Mouse (Mus musculus) c-Kit-positive CD71-positive TER-119-negative erythroid progenitor cells, embryonic 14.5 days (primary cell): Measurements from ENCODE around the gene Eif6.
A peak's percentile ranks its signal among the peaks of the same experiment; 100 is the strongest.
"Not testable (repeated sequence)": the region's sequence is repeated elsewhere in the genome, so short reads cannot be mapped to it uniquely, and the experiment has no call there.

Experiments
- DNase-seq: peaks from one replicate; pipeline ENCODE4 v3.0.0-alpha.2; 2013; ENCODE audit warnings: low read depth

Gene Eif6

DNA sequence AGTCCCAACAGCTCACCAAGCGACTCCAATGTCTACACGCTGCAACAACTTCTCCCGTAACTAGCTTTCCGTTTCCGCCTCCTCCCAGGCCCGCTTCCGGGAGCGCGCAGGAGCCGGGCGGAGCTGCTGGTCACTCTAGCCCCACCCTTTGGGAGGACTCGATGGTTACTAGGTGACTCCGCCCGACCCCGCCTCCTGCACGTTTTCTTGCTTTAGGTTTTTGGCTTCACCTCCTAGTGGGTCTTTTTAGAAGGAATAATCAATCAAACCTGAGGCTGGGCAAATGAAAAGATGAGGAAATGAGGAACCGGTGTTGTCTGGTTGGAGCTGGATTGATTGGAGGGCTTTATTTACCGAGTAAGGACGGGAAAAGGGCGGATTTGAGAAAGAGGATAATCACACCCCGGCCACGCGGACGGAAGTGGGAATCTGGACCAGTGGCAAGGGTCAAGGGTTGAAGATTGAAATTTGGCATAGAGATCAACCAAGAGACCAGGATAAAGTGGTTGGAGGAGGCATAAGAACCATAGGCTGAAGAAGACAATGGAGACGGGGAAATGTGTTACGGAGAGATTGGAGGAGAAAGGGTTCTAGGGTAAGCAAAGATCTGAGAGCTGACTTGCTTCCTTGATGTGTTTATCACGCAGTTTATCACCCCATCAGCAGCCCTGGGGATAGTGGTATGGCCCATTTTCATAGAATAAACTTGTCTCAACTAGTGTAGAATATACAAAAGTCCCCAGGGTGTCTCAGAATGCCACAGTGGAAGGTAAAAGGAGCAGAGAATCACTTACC, at the start of gene Eif6:
Gene Eif6, minus strand, starts transcription at position 296 of the 795 bp plus-strand sequence.
- peak; percentile 88 for DNase-seq

DNA sequence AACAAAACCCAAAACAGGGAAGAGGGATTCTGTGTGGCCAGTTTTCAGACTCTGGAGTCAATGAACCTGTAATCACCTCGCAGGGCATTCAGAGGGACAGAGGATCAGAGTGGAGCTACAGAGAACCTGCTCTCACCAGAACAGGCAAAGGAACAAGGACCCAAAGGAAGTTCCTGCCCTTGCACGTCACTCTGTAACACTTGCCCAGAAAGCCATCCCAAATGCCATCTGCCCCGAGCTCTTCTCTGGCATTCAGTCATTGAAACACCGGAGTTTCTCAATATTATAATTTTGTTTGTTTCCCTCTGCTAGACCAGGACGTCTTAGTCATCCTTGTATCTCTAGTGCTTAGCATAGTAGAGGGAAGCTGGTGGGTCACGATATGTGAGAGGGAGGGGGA, 46.9 kb upstream of the Eif6 start:
- DNase-seq, result no peak

DNA sequence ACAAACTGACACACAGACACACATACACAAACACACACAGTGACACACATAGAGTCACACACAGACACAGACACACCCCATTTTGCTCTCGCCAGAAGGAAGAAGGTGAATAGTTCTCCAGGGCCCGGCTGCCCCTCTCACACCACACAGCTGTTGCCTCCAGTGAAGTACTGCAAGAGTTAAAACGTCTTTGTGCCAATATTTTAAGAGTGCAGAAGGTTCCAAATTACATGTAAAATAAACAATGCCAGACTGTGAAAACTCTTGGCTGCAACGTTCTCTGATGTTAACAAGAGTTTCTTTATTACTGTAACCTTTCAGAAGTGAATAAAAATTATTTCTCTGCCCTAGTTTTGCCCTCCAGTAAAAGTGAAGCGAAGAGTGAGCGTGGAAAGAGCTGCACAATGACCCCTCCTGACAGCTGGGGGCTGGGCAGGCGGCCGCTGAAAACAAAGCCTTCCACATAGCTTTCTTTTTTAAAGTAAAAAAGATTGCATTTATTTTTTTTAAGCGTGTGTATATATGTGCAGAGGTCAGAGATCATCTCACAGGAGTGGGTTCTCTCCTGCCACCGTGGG, 46.3 kb upstream of the Eif6 start:
- DNase-seq, result no peak

DNA sequence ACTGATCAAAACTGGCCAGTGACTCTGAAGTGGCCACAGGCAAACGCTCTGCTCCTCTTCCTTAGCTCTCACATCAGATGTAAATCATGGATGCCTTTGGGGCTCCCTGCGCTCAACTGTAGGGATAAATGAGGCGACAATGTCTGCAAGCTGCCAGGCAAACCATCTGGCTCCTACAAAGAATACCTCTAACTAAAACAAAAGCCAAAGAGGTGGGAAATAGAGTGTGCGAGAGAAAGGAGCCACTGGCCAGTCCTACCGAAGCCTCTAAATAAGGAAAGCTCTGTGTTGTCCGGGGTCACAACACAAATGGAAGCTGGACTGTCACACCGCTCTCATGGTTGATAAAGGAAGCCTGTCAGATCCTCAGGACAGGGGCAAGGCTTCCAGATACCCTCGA, 45.8 kb upstream of the Eif6 start:
- DNase-seq, result no peak

- DNase-seq, result no peak
Observed at GRCm38 (mm10) chr2:155869772-155870171, 43.0 kb upstream of the Eif6 start.

- DNase-seq, result no peak
Observed at GRCm38 (mm10) chr2:155868320-155868719, 41.6 kb upstream of the Eif6 start.

DNA sequence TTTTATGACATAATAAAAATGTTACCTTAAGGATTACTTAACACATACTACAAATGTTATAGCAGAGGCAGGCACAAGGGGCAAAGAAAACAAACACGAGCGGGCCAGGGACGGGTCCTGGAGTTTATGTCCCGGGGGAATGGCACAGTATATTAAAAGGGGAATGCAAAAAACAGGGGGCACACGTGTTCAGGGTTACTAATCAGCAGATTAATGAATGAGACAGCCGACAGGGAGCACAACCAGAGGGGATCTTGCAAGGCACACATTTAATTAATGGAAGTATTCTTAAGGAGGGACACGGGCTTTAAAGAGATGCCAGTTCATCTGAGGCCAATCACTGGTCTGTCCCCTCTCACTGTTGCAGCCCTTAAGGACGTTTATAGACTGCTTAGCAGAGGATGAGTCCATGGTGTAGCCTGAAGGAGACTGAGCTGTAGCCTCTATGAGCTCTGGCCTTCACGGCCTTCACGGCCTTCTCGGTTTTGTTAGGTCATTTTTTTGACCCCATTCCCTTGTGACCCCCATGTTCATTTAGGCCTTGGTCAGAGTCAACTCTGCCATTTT, 36.7 kb upstream of the Eif6 start:
- no peak for DNase-seq

- no peak for DNase-seq
Observed at GRCm38 (mm10) chr2:155862573-155863300, 36.0 kb upstream of the Eif6 start.

DNA sequence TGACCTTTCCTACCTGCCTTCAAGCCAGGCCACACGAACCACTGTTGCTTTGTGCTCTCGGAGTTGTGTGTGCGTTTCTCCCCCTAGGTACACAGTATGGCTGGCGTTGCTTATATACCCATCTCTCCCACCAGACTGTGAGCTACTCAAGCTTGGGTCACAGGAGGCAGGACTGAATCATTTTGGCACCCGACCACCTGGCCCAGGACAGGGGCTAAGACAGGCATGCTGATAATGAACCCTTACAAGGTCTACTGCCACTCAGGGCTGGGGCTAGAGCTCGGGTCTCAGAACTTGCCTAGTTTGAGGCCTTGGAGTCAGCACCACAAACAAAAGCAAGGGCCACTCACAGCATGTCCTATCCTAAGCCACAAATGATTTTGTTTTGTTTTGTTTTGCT, 34.9 kb upstream of the Eif6 start:
- DNase-seq, result no peak

GRCm38 (mm10) chr2:155860102-155860501, 33.4 kb upstream of the Eif6 start:
- DNase-seq, result no peak

GRCm38 (mm10) chr2:155852536-155852935, 25.8 kb upstream of the Eif6 start:
- no peak for DNase-seq

- no peak for DNase-seq
Observed at GRCm38 (mm10) chr2:155850120-155850519, 23.4 kb upstream of the Eif6 start.

GRCm38 (mm10) chr2:155849464-155849863, 22.7 kb upstream of the Eif6 start:
- DNase-seq, result no peak

DNA sequence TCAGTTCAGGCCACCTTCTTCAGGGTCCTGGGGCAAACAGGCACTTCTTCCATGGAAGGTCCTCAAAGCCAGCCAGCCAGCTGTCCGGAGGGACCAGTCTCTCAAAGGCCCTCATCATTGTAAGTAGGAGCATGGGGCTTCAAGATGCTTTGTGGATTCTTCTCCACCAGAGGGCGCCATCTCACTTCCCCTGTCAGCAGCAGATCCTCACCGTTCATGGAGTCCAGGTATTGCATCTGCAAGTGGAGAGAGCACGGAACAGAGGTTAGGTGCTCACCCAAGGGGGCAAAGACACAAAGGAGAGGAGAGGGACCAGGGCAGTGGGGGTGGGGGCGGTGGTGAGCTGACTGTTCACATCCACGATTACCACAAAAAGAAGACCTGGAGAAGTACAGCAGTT, 21.6 kb upstream of the Eif6 start:
- peak; percentile 71 for DNase-seq

GRCm38 (mm10) chr2:155846930-155847329, 20.2 kb upstream of the Eif6 start:
- DNase-seq, result no peak

DNA sequence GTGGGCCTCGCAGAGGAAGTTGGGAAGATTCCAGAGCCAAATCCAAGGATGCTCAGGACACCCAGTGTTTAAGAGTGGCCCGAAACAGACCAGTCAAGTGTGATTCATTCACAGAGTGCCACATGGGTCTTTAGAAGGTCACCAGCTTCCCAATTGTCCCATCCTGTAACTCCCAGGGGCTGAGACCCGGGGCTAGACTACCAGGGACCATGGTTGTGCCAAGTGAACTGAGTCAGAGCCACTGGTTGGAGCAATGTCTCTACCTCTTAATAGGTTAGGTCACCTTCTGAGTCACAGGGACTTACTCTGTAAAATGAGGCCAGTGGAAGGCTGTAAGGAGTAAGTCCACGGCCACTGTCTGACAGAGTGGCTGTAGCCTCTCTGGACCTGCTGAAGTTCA, 12.2 kb upstream of the Eif6 start:
- DNase-seq, result no peak

- no peak for DNase-seq
Observed at GRCm38 (mm10) chr2:155837961-155838360, 11.2 kb upstream of the Eif6 start.

DNA sequence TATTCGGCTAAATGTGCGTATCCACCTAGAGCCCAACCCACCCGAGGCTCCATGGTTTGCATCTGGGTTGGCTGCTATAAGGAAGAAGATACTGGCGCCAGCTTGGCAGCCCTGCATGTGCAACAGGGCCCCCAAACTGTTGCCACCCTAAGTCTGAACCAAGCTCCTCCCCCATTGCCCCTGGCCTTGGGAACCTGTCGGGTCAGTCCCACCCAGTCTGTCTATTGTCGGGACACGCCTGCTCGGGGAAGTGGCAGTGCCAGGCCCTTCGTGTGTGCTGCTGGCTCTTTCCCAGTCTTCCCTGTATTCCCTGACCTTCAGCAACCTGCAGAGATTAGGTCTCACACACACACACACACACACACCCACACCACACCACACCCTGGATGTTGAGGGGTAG, 8.0 kb upstream of the Eif6 start, which contains the start of gene Fam83c:
Gene Fam83c, minus strand, starts transcription at position 123 of the 400 bp plus-strand sequence.
- DNase-seq, result no peak

GRCm38 (mm10) chr2:155832087-155832486, 5.4 kb upstream of the Eif6 start:
- DNase-seq, result not testable (repeated sequence)

DNA sequence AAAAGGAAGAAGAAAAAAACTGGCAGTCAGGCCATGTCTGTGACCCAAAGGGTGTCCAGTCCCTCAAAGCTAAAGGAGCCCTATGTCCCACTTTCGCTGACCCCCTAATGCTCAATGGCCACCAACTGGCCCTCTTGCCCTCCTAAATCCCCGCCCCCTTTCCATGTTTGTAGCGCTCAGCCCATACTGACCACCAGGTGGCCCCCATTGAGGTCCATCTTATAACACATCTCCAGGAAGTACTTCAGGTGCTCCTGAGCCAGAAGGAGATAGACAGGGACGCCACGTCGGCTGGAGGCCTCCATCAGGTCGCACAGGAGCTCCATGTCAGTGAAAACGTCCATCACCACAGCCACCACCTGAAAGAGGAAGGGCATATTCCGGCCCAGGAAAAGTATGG, 4.6 kb upstream of the Eif6 start:
- no peak for DNase-seq

GRCm38 (mm10) chr2:155830841-155831240, 4.1 kb upstream of the Eif6 start:
- DNase-seq, result no peak

- peak; percentile 41 for DNase-seq
Observed at GRCm38 (mm10) chr2:155825904-155826629, 658 bp downstream of the Eif6 start.
